Mouse (Mus musculus) forebrain, embryonic 13.5 days (tissue): ENCODE data around the gene Drc7. TPM values are rescaled to one million over a fixed set of nuclear protein-coding genes. Genes with fewer than 3 reads are reported as not detected.
"Not testable (repeated sequence)": the region's sequence is repeated elsewhere in the genome, so short reads cannot be mapped to it uniquely, and the experiment has no call there.

ENCODE experiments used
- ATAC-seq: fragments of 200-750 bp; cut with Nextera tagmentation; 2 replicates; pipeline ENCODE4 v1.8.0; 2017
- H3K27ac ChIP-seq: fragments of 300-500 bp; sonication (generic); 2 replicates; pipeline ENCODE4 v1.5.1; 2015; ENCODE audit warnings: inconsistent platforms, mild to moderate bottlenecking, moderate library complexity
- H3K27me3 ChIP-seq: fragments of 300-500 bp; sonication (generic); 2 replicates; pipeline ENCODE4 v1.6.1; 2015; ENCODE audit warnings: mild to moderate bottlenecking, inconsistent platforms
- H3K36me3 ChIP-seq: fragments of 300-500 bp; sonication (generic); 2 replicates; pipeline ENCODE4 v1.6.1; 2015; ENCODE audit warnings: mild to moderate bottlenecking, inconsistent platforms; ENCODE audit not compliant: poor library complexity, severe bottlenecking
- H3K4me1 ChIP-seq: fragments of 300-500 bp; sonication (generic); 2 replicates; pipeline ENCODE4 v1.6.1; 2015; ENCODE audit warnings: inconsistent platforms
- H3K4me2 ChIP-seq: fragments of 300-500 bp; sonication (generic); 2 replicates; pipeline ENCODE4 v1.6.1; 2015; ENCODE audit warnings: inconsistent platforms, mild to moderate bottlenecking, moderate library complexity
- H3K4me3 ChIP-seq: fragments of 300-500 bp; sonication (generic); 2 replicates; pipeline ENCODE4 v1.5.1; 2015; ENCODE audit warnings: mild to moderate bottlenecking, inconsistent platforms
- H3K9ac ChIP-seq: fragments of 300-500 bp; sonication (generic); 2 replicates; pipeline ENCODE4 v1.6.1; 2015; ENCODE audit warnings: mild to moderate bottlenecking, inconsistent platforms
- H3K9me3 ChIP-seq: fragments of 300-500 bp; sonication (generic); replicated peaks from 2 replicates; pipeline ENCODE4 v1.6.1; 2016; ENCODE audit warnings: inconsistent platforms
- WGBS: fragments of 180-500 bp; shearing (Covaris S2); methylation state at CpG from one replicate; pipeline ENCODE4 v1.1.7; 2015; 5-methylcytosine and 5-hydroxymethylcytosine counted together
- polyA plus RNA-seq: library from polyadenylated mRNA; unstranded; fragments of >200 nt; fragmentation: Nextera tagmentation; extraction: Ambion mirVana; gene quantifications from 2 replicates; pipeline ENCODE4 v1.2.1, GENCODE M21; 2015

Drc7 gene
- polyA plus RNA-seq: 0.49 and 1.0 TPM in 2 replicates

DNA sequence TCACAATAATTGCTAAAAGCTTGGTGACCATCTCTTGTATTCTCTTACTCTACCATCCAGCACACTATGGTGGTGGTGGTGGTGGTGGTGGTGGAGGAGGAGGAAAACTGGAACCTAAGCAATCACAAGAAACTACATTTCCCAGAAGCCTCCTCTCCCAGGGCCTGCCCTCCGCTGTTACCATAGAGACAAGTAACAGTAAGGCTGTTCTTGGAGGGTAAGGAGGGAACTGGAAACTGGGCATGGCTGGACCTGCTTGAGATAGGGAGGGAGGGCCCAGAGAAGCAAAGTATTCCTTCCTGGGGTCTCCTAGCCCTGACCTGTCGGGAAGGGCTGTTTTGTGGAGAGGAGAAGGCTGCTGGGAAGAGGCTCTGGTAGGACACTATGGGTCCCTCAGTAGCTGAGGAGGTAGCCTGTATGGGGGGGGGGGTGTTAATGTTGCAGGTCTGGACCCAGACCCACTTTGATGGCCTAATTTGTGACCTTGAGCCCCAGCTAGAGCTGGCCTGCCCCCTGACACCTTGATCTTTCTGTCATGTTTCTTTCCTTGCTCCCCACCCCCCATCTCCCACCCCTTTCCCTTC is at the start of gene Drc7:
Gene Drc7 (plus strand): TSS at position 177 of the 584 bp plus-strand sequence.
- no peaks in the 10 kb centered on the region for H3K27me3 ChIP-seq
- H3K4me2 ChIP-seq: 0 out of 2 replicates have a peak within 1 kb of the TSS, but pooled peaks have one; percentile 12
- no peaks in the 10 kb centered on the region for H3K9me3 ChIP-seq
- no peak within 1 kb of the TSS for H3K9ac ChIP-seq
- H3K36me3 ChIP-seq: no peaks in the 10 kb centered on the region
- H3K4me3 ChIP-seq: no peak within 1 kb of the TSS
- H3K4me1 ChIP-seq: no peaks in the 10 kb centered on the region
- ATAC-seq: peak; percentile 78
- WGBS: 19% methylated on average over 2 of the region's 2 CpGs
- H3K27ac ChIP-seq: no peak within 1 kb of the TSS

DNA sequence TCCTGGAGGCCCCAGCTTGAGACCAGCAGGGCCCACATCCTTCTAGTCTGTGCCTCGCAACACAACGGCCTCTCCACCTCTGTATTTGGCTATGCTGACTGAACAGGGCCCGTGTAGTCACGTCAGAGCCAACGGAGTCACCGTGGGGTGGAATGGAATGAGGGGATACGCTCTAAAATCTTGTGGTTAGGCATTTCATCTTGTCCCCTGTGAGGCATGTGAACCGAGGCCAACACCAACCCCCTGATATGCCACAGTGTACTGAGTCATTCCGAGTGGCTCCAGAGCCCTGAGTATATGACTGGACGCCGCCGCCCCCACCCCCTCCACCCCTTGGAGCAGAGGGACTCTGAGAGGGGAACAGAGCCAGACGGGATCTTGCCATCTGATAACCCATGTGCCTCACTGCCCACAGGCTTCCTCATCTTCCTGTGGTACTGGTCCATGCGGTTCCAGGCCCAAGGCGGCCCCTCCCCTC is 42.4 kb upstream of the Drc7 start:
- Histone ChIP-seq H3K9me3 (no peaks in the 10 kb centered on the region), H3K9ac (no peak overlapping the region), H3K27me3 (no peaks in the 10 kb centered on the region), H3K36me3 (peaks cover 86% of the 10 kb centered on the region), H3K27ac (no peak overlapping the region; the same call in 1 of the 2 replicates), H3K4me3 (no peak overlapping the region), H3K4me2 (no peak overlapping the region), H3K4me1 (no peaks in the 10 kb centered on the region)
- ATAC-seq: no peak
- 91% methylated on average over 15 of the region's 15 CpGs for WGBS

DNA sequence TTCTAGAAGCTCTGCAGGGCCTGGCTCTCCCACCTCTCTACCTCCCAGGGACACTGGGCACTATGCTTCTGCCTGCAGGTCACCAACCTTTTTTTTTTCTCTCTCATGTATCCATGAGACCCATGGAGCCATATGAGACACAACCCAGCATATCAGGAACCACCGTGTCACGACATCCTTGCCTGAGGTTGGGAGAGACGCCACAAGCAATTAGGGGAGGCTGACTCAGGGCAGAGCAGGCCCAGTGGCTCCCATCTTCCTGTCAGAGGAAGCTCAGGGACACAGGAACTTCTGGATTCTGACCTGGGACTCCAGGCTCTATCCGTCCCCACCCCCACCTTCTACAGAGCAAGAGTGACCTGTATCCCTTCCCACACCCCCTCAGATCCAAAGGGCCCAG is 39.0 kb upstream of the Drc7 start:
- ATAC-seq: no peak; the same call in 1 of the 2 replicates
- 0 out of 2 replicates have a peak overlapping the region, but pooled peaks have one; percentile 3 for H3K27ac ChIP-seq
- H3K4me1 ChIP-seq: no peaks in the 10 kb centered on the region
- H3K27me3 ChIP-seq: no peaks in the 10 kb centered on the region
- no peak overlapping the region for H3K4me3 ChIP-seq
- peaks cover 53% of the 10 kb centered on the region for H3K36me3 ChIP-seq
- H3K9me3 ChIP-seq: no peaks in the 10 kb centered on the region
- H3K9ac ChIP-seq: no peak overlapping the region
- 81% methylated on average over 4 of the region's 4 CpGs for WGBS
- no peak overlapping the region for H3K4me2 ChIP-seq

DNA sequence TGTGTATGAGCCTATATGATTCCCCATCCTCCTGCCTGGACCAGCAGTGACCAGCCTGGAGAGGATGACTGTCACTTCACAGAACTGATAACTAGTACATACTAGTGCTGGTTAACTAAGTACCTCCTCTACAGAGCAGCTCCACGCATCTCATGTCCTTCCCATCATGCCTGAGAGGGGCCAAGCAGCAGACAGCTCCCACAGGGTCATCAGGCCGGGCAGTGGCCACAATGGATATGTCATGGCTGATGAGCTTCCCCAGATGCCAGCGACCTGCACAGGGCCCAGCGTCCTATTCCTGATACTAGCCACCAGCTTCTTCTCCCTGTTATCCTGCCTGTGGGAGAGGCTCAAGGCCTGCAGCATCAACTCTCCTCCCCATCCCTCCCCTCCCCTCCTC is 38.2 kb upstream of the Drc7 start:
- H3K9me3 ChIP-seq: no peaks in the 10 kb centered on the region
- 75% methylated on average over 4 of the region's 4 CpGs for WGBS
- no peak overlapping the region for H3K4me2 ChIP-seq
- no peak for ATAC-seq
- peaks cover 44% of the 10 kb centered on the region for H3K36me3 ChIP-seq
- no peak overlapping the region for H3K4me3 ChIP-seq
- H3K27me3 ChIP-seq: no peaks in the 10 kb centered on the region
- H3K9ac ChIP-seq: no peak overlapping the region
- H3K4me1 ChIP-seq: no peaks in the 10 kb centered on the region
- no peak overlapping the region; the same call in 1 of the 2 replicates for H3K27ac ChIP-seq

DNA sequence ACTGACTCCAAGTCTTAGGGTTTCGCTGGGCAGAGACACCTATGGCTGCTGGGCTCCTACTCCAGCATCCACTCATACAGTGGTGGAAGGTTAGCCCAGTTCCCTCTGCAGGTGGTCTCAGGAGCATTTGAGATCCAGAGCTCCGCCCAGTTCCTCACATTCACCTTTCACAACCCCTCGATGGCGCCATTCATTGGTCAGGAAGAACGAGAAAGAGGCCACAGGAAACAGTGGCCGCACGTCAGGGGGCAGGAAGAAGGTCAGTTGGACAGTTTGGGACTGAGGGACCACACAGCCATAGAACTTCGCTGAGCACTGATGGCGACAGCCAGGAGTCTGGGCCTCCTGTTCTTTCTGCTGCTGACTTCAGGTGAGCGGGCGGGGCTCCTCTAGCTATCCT is 37.5 kb upstream of the Drc7 start, which contains the start of gene Adgrg3:
Gene Adgrg3 (plus strand): TSS at position 242 of the 400 bp plus-strand sequence.
- no peak within 1 kb of the TSS for H3K9ac ChIP-seq

DNA sequence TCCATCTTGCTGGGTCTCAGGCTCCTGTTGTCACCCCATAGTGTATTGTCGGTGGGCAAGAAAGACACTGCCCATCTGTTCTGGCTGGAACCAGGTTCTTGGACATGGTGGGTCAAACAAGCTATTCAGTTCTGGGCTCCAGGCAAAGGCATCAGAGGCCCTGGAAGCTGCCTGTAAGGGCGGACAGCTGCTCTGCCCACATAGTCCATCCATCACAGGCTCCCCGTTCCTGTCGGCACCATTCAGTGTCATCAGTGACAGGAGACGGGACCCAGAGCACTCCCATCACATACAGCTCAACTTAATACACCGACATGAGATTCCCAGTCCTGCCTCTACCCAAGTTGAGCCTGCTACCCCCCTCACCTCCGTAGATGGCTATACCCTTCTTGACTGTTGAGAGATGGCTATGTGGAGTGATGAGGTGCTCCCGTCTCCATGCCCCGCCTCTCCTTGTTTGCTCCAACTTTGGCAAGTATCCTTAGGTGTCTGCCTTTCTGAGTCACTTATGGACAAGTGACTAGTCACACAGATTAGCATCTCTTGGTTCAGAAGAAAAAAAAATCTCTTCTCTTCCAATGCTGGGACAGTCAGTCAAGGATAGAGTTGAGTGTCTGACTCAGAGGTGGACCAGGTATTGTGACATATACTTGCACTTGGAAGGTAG is 36.8 kb upstream of the Drc7 start:
- Histone ChIP-seq H3K4me2 (no peak overlapping the region), H3K27me3 (no peaks in the 10 kb centered on the region), H3K4me1 (no peaks in the 10 kb centered on the region), H3K4me3 (no peak overlapping the region), H3K9me3 (no peaks in the 10 kb centered on the region), H3K9ac (no peak overlapping the region), H3K36me3 (peaks cover 30% of the 10 kb centered on the region), H3K27ac (no peak overlapping the region)
- 87% methylated on average over 9 of the region's 9 CpGs for WGBS
- ATAC-seq: no peak

More for the DNA sequence above, 37.5 kb upstream of the Drc7 start, which contains the start of gene Adgrg3:
- Histone ChIP-seq H3K27ac (no peak within 1 kb of the TSS; the same call in 1 of the 2 replicates), H3K36me3 (peaks cover 37% of the 10 kb centered on the region), H3K4me3 (no peak within 1 kb of the TSS), H3K9me3 (no peaks in the 10 kb centered on the region), H3K4me2 (no peak within 1 kb of the TSS), H3K27me3 (no peaks in the 10 kb centered on the region), H3K4me1 (no peaks in the 10 kb centered on the region)
- ATAC-seq: no peak
- 83% methylated on average over 11 of the region's 11 CpGs for WGBS

DNA sequence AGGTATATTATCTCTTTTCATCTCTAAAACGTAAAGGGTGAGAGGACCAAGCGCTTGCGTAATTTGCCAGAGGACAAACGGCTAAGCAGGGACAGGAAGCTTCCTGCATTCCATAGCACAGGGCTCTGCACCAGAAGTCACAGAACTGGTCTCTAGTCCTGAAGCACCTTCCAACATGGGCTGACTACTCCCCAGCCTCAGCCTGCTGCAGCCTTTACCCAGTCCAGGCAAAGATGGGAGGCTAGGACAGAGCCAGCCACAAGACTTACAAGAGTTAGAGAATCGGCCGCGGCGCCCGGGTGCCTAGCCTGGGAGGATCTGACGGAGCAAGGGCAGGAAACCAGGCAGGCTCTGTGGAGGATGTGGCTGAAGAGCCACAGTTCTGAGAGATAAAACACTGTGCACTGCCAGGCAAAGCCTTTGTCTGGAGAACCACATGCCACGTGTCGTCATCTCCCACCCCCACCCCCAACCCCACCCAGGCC is 34.6 kb upstream of the Drc7 start:
- H3K4me2 ChIP-seq: no peak overlapping the region
- no peaks in the 10 kb centered on the region for H3K4me1 ChIP-seq
- no peak for ATAC-seq
- H3K27ac ChIP-seq: no peak overlapping the region
- no peaks in the 10 kb centered on the region for H3K27me3 ChIP-seq
- no peaks in the 10 kb centered on the region for H3K9me3 ChIP-seq
- H3K36me3 ChIP-seq: peaks cover 8% of the 10 kb centered on the region
- H3K4me3 ChIP-seq: no peak overlapping the region
- WGBS: 80% methylated on average over 12 of the region's 12 CpGs
- no peak overlapping the region for H3K9ac ChIP-seq

DNA sequence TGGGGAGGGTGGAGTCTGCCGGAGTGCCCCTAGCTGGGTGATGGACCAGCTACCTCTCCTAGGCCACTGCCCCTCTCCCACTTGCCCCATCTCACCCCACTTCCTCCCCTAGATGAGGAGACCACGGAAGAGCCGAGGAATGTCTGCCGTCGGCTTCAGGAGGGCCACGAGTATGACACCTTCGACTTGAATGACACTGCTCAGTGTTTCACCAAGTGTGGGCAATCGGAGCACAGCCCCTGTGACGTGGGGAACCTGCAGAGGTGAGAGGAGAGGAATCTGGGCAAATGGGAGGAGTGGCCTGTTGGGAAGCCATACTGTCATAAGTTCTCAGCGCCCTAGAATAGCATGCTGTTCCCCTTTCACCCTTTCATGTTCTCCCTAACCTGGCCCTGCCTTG is 34.1 kb upstream of the Drc7 start:
- H3K27me3 ChIP-seq: no peaks in the 10 kb centered on the region
- H3K36me3 ChIP-seq: 0 out of 2 replicates have a peak, but pooled peaks cover 3% of the 10 kb centered on the region
- no peak overlapping the region for H3K4me2 ChIP-seq
- no peak overlapping the region for H3K27ac ChIP-seq
- 85% methylated on average over 10 of the region's 10 CpGs for WGBS
- H3K4me1 ChIP-seq: no peaks in the 10 kb centered on the region
- no peaks in the 10 kb centered on the region for H3K9me3 ChIP-seq
- ATAC-seq: no peak
- H3K4me3 ChIP-seq: no peak overlapping the region
- H3K9ac ChIP-seq: no peak overlapping the region

DNA sequence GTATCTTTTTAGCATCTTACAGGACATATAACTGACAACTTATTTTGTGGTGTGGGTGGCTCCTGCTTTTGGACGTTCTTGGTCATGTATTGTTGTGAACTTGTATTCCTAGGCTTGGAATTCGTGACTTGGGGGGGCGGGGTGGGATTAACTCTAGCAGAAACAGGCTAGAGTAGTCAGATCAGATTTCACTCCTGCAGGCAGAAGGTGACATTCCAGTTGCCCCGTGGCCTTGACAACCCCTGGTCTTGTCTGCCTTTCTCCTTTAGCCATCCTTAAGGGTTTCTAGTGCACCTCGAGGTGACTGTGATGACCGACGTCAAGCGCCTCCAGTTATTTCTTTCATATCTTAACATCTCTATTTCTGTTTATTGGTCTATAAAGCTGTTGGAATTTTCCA is 31.7 kb upstream of the Drc7 start:
- H3K9ac ChIP-seq: no peak overlapping the region
- no peaks in the 10 kb centered on the region for H3K36me3 ChIP-seq
- ATAC-seq: no peak
- H3K27me3 ChIP-seq: no peaks in the 10 kb centered on the region
- no peaks in the 10 kb centered on the region for H3K9me3 ChIP-seq
- WGBS: 22% methylated on average over 8 of the region's 8 CpGs
- no peaks in the 10 kb centered on the region for H3K4me1 ChIP-seq
- no peak overlapping the region for H3K4me2 ChIP-seq
- H3K27ac ChIP-seq: no peak overlapping the region
- no peak overlapping the region for H3K4me3 ChIP-seq

DNA sequence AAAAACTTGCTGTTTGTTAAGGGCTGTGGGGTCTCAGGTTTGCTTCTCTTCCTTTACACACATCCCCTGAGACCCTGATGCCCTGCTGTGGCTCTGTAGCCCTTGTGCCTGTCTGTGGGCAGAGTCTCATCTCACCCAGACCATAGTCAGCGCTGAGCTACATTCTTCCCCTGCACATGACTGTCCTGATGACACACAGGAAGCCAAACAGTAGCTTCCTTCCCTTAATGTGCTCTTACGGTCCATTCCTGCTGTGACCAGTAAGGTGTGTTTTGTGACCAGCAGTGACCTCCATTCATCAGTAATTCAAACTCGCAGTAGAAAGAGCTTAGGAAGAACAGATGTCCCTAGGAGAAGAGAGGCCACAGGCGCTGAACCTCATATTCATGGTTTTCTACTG is 30.5 kb upstream of the Drc7 start:
- H3K9ac ChIP-seq: no peak overlapping the region
- no peak overlapping the region for H3K27ac ChIP-seq
- H3K36me3 ChIP-seq: no peaks in the 10 kb centered on the region
- no peaks in the 10 kb centered on the region for H3K4me1 ChIP-seq
- no peak for ATAC-seq
- H3K27me3 ChIP-seq: no peaks in the 10 kb centered on the region
- H3K4me3 ChIP-seq: no peak overlapping the region
- no peaks in the 10 kb centered on the region for H3K9me3 ChIP-seq
- 81% methylated on average over 4 of the region's 4 CpGs for WGBS
- H3K4me2 ChIP-seq: no peak overlapping the region

DNA sequence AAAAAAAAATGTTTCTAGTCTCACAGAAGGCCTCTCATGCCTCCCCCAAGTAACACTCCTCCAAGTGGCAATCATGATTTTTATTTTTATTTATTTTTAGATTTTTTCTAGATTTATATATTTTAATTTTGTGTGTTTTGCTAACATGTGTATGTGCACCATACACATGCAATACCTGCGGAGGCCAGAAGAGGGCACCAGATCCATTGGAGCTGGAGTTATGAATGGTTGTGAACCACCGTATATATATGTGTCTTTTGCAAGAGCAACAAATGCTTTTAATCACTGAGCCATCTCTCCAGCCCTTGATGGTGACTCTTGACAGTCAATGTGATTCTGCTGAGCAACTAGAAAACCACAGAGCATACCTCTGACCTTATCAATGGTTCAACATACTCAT is 29.5 kb upstream of the Drc7 start:
- Histone ChIP-seq H3K9ac (no peak overlapping the region), H3K27me3 (no peaks in the 10 kb centered on the region), H3K4me1 (no peaks in the 10 kb centered on the region), H3K9me3 (no peaks in the 10 kb centered on the region), H3K4me3 (no peak overlapping the region), H3K27ac (no peak overlapping the region), H3K36me3 (no peaks in the 10 kb centered on the region), H3K4me2 (no peak overlapping the region)
- WGBS: 71% methylated on average over 2 of the region's 2 CpGs
- no peak for ATAC-seq

DNA sequence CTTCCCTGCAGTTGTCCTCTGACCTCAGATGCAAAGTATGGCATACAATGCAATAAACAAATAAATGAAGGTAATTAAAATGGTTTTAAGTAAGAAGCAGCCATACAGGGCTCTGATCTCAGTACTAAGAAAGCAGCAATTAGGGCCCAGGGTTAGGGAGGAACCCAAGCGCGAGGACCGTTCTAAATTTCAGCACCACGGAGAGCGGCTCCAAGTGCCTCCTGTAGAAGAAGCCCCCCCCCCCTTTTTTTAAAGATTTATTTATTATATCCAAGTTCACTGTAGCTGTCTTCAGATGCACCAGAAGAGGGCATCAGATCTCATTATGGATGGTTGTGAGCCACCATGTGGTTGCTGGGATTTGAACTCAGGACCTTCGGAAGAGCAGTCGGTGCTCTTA is 26.5 kb upstream of the Drc7 start:
- WGBS: 61% methylated on average over 7 of the region's 7 CpGs
- not testable (repeated sequence) for H3K36me3 ChIP-seq, H3K9ac ChIP-seq

More for the DNA sequence above, 26.5 kb upstream of the Drc7 start:
- H3K27ac ChIP-seq, ATAC-seq, H3K27me3 ChIP-seq, H3K9me3 ChIP-seq, H3K4me3 ChIP-seq, H3K4me1 ChIP-seq, H3K4me2 ChIP-seq: not testable (repeated sequence)
